Mouse (Mus musculus) forebrain, postnatal 0 days (tissue): ENCODE data around the gene Zmynd12. TPM values are rescaled to one million over a fixed set of nuclear protein-coding genes. Genes with fewer than 3 reads are reported as not detected.

Experiments used
- ATAC-seq: fragments of 200-750 bp; cut with Nextera tagmentation; 2 replicates; pipeline ENCODE4 v1.8.0; 2017; ENCODE audit warnings: mild to moderate bottlenecking, moderate library complexity
- DNase-seq: peaks from one replicate; pipeline ENCODE4 v3.0.0-alpha.2; 2015
- H3K27ac ChIP-seq: fragments of 300-500 bp; sonication (generic); 2 replicates; pipeline ENCODE4 v1.5.1; 2014; ENCODE audit warnings: low read depth, mild to moderate bottlenecking, antibody characterized with exemption, low read length, moderate library complexity, mixed read lengths
- H3K27me3 ChIP-seq: fragments of 300-500 bp; sonication (generic); 2 replicates; pipeline ENCODE4 v1.6.1; 2014; ENCODE audit warnings: mild to moderate bottlenecking, low read length, mixed read lengths; ENCODE audit not compliant: insufficient read depth
- H3K36me3 ChIP-seq: fragments of 300-500 bp; sonication (generic); 2 replicates; pipeline ENCODE4 v1.6.1; 2014; ENCODE audit warnings: mild to moderate bottlenecking, moderate library complexity; ENCODE audit not compliant: insufficient read depth
- H3K4me1 ChIP-seq: fragments of 300-500 bp; sonication (generic); 2 replicates; pipeline ENCODE4 v1.6.1; 2014; ENCODE audit warnings: antibody characterized with exemption; ENCODE audit not compliant: insufficient read depth
- H3K4me2 ChIP-seq: fragments of 300-500 bp; sonication (generic); 2 replicates; pipeline ENCODE4 v1.6.1; 2014; ENCODE audit warnings: low read depth, mild to moderate bottlenecking, moderate library complexity
- H3K4me3 ChIP-seq: fragments of 300-500 bp; sonication (generic); 2 replicates; pipeline ENCODE4 v1.5.1; 2014; ENCODE audit warnings: low read depth, low read length, mixed read lengths
- H3K9ac ChIP-seq: fragments of 300-500 bp; sonication (generic); 2 replicates; pipeline ENCODE4 v1.6.1; 2014; ENCODE audit warnings: mild to moderate bottlenecking
- H3K9me3 ChIP-seq: fragments of 300-500 bp; sonication (generic); 2 replicates; pipeline ENCODE4 v1.6.1; 2016; ENCODE audit warnings: low read length
- CTCF ChIP-seq: sonication (generic); IDR thresholded peaks from 2 replicates; pipeline ENCODE4 v1.5.1; 2016; ENCODE audit warnings: antibody characterized with exemption, control low read depth, low read depth
- WGBS: fragments of 180-500 bp; shearing (Covaris S2); extraction: QIAGEN DNeasy Blood & Tissue Kit; methylation state at CpG from one replicate; pipeline ENCODE4 v1.1.7; 2014; 5-methylcytosine and 5-hydroxymethylcytosine counted together
- polyA plus RNA-seq: library from polyadenylated mRNA; unstranded; fragments of >200 nt; fragmentation: Nextera tagmentation; extraction: Ambion mirVana; gene quantifications from 2 replicates; pipeline ENCODE4 v1.2.1, GENCODE M21; 2015
- total RNA-seq: library from RNA; depleted of rRNA; stranded (reverse); fragments of >200 nt; gene quantifications from 2 replicates; pipeline ENCODE4 v1.2.3, GENCODE M21; 2014

Zmynd12 gene
- total and polyA plus RNA-seq, 2 experiments from 2014 or later, result 0.33 to 1.1 TPM

GRCm38 (mm10) chr4:119473150-119473549, 50.5 kb downstream of the Zmynd12 start:
- Histone ChIP-seq H3K4me2 (no peak overlapping the region), H3K4me1 (no peaks in the 10 kb centered on the region), H3K36me3 (no peaks in the 10 kb centered on the region), H3K27me3 (no peaks in the 10 kb centered on the region), H3K9ac (no peak overlapping the region), H3K9me3 (no peaks in the 10 kb centered on the region), H3K4me3 (no peak overlapping the region), H3K27ac (no peak overlapping the region)
- no peak for TF ChIP-seq CTCF
- 50% methylated on average over 5 of the region's 5 CpGs for WGBS
- DNase-seq, result no peak
- ATAC-seq, result no peak

- H3K27me3 ChIP-seq, result no peaks in the 10 kb centered on the region
- WGBS, result 61% methylated on average over 9 of the region's 9 CpGs
- 0 out of 2 replicates have a peak, but pooled peaks cover 3% of the 10 kb centered on the region for H3K36me3 ChIP-seq
- H3K4me2 ChIP-seq, result no peak overlapping the region
- H3K4me3 ChIP-seq, result no peak overlapping the region
- TF ChIP-seq CTCF, result no peak
- H3K27ac ChIP-seq, result no peak overlapping the region
- no peaks in the 10 kb centered on the region for H3K4me1 ChIP-seq
- no peak for ATAC-seq
- H3K9ac ChIP-seq, result no peak overlapping the region
- DNase-seq, result no peak
- H3K9me3 ChIP-seq, result no peaks in the 10 kb centered on the region
Observed at GRCm38 (mm10) chr4:119483051-119483450, 60.4 kb downstream of the Zmynd12 start.

GRCm38 (mm10) chr4:119484882-119485281, 62.3 kb downstream of the Zmynd12 start:
- H3K4me3 ChIP-seq, result no peak overlapping the region
- no peak for DNase-seq
- no peaks in the 10 kb centered on the region for H3K4me1 ChIP-seq
- H3K27ac ChIP-seq, result no peak overlapping the region
- 0 out of 2 replicates have a peak, but pooled peaks cover under 1% of the 10 kb centered on the region for H3K36me3 ChIP-seq
- 70% methylated on average over 7 of the region's 7 CpGs for WGBS
- no peak for TF ChIP-seq CTCF
- H3K9me3 ChIP-seq, result no peaks in the 10 kb centered on the region
- ATAC-seq, result no peak
- H3K4me2 ChIP-seq, result no peak overlapping the region
- H3K27me3 ChIP-seq, result no peaks in the 10 kb centered on the region
- no peak overlapping the region for H3K9ac ChIP-seq

- ATAC-seq (no peak), DNase-seq (no peak)
- no peak overlapping the region for H3K4me2 ChIP-seq
- no peaks in the 10 kb centered on the region for H3K9me3 ChIP-seq
- no peak overlapping the region for H3K4me3 ChIP-seq
- H3K4me1 ChIP-seq, result 0 out of 2 replicates have a peak, but pooled peaks cover 7% of the 10 kb centered on the region
- no peak overlapping the region for H3K27ac ChIP-seq
- H3K36me3 ChIP-seq, result no peaks in the 10 kb centered on the region
- no peak for TF ChIP-seq CTCF
- 62% methylated on average over 10 of the region's 10 CpGs for WGBS
- H3K27me3 ChIP-seq, result no peaks in the 10 kb centered on the region
- H3K9ac ChIP-seq, result no peak overlapping the region
Observed at GRCm38 (mm10) chr4:119489666-119490065, 67.1 kb downstream of the Zmynd12 start.

GRCm38 (mm10) chr4:119490806-119491205, 68.2 kb downstream of the Zmynd12 start:
- ATAC-seq (no peak), DNase-seq (peak; percentile 59)
- peak; percentile 75 for TF ChIP-seq CTCF
- Histone ChIP-seq H3K4me3 (no peak overlapping the region), H3K9ac (no peak overlapping the region), H3K27ac (no peak overlapping the region), H3K36me3 (no peaks in the 10 kb centered on the region), H3K4me1 (0 out of 2 replicates have a peak, but pooled peaks cover 7% of the 10 kb centered on the region), H3K27me3 (no peaks in the 10 kb centered on the region), H3K4me2 (0 out of 2 replicates have a peak overlapping the region, but pooled peaks have one; percentile 74), H3K9me3 (no peaks in the 10 kb centered on the region)
- WGBS, result 79% methylated on average over 3 of the region's 3 CpGs

GRCm38 (mm10) chr4:119492291-119492932, 69.8 kb downstream of the Zmynd12 start, which contains the start of gene Rimkla:
TSS of gene Rimkla (minus strand) at chr4:119492628.
- 2% methylated on average over 66 of the region's 77 CpGs for WGBS
- H3K4me2 ChIP-seq, result peak within 1 kb of the TSS; percentile 74
- no peak for TF ChIP-seq CTCF
- peak within 1 kb of the TSS; percentile 78 for H3K27ac ChIP-seq
- no peaks in the 10 kb centered on the region for H3K36me3 ChIP-seq
- peak; percentile 96 for ATAC-seq
- H3K4me1 ChIP-seq, result 0 out of 2 replicates have a peak, but pooled peaks cover 7% of the 10 kb centered on the region
- H3K9me3 ChIP-seq, result no peaks in the 10 kb centered on the region
- H3K27me3 ChIP-seq, result no peaks in the 10 kb centered on the region
- peak within 1 kb of the TSS; percentile 68 for H3K9ac ChIP-seq
- H3K4me3 ChIP-seq, result peak within 1 kb of the TSS; percentile 67
- DNase-seq, result peak; percentile 81

GRCm38 (mm10) chr4:119492933-119493327, 70.3 kb downstream of the Zmynd12 start:
- TF ChIP-seq CTCF, result no peak
- H3K4me1 ChIP-seq, result 0 out of 2 replicates have a peak, but pooled peaks cover 7% of the 10 kb centered on the region
- ATAC-seq, result no peak
- peak overlapping the region; percentile 68 for H3K9ac ChIP-seq
- no peaks in the 10 kb centered on the region for H3K9me3 ChIP-seq
- DNase-seq, result no peak
- H3K27me3 ChIP-seq, result no peaks in the 10 kb centered on the region
- no peaks in the 10 kb centered on the region for H3K36me3 ChIP-seq
- peak overlapping the region; percentile 78 for H3K27ac ChIP-seq
- peak overlapping the region; percentile 67 for H3K4me3 ChIP-seq
- H3K4me2 ChIP-seq, result peak overlapping the region; percentile 74
- 46% methylated on average over 10 of the region's 10 CpGs for WGBS
